Mouse (Mus musculus) brain, embryonic 18.5 days (tissue): Measurements from ENCODE around the gene Prune1.

Experiments used
- DNase-seq: peaks from one replicate; pipeline ENCODE4 v3.0.0-alpha.2; 2012; ENCODE audit warnings: low read depth, low spot score

Gene Prune1

GRCm38 (mm10) chr3:95281216-95282126 lies at the start of gene Prune1, which contains the start of gene Mindy1:
Gene Prune1 (minus strand): TSS chr3:95282076.
Gene Mindy1 (plus strand): TSS chr3:95281345.
- DNase-seq: peak; percentile 95

GRCm38 (mm10) chr3:95331528-95331927 lies 49.7 kb upstream of the Prune1 start:
- no peak for DNase-seq

GRCm38 (mm10) chr3:95328803-95329404 lies 47.0 kb upstream of the Prune1 start:
- no peak for DNase-seq

GRCm38 (mm10) chr3:95324454-95325144 lies 42.7 kb upstream of the Prune1 start:
- DNase-seq: no peak

GRCm38 (mm10) chr3:95323429-95323828 lies 41.6 kb upstream of the Prune1 start:
- no peak for DNase-seq

GRCm38 (mm10) chr3:95319701-95320625 lies 38.1 kb upstream of the Prune1 start:
- DNase-seq: no peak

- DNase-seq: no peak
Measured at GRCm38 (mm10) chr3:95319110-95319509, 37.2 kb upstream of the Prune1 start.

- DNase-seq: no peak
Measured at GRCm38 (mm10) chr3:95318548-95318947, 36.7 kb upstream of the Prune1 start.

GRCm38 (mm10) chr3:95317414-95318080 lies 35.7 kb upstream of the Prune1 start:
- DNase-seq: no peak

GRCm38 (mm10) chr3:95315844-95316550 lies 34.1 kb upstream of the Prune1 start:
- DNase-seq: no peak

- peak; percentile 49 for DNase-seq
Measured at GRCm38 (mm10) chr3:95315094-95315843, 33.4 kb upstream of the Prune1 start.

GRCm38 (mm10) chr3:95314486-95315093 lies 32.7 kb upstream of the Prune1 start, which contains the start of gene Cers2:
Gene Cers2 (plus strand): TSS chr3:95314791.
- DNase-seq: no peak

GRCm38 (mm10) chr3:95314075-95314474 lies 32.2 kb upstream of the Prune1 start:
- no peak for DNase-seq

- no peak for DNase-seq
Measured at GRCm38 (mm10) chr3:95313476-95313875, 31.6 kb upstream of the Prune1 start.

GRCm38 (mm10) chr3:95312623-95313022 lies 30.7 kb upstream of the Prune1 start:
- no peak for DNase-seq

- DNase-seq: no peak
Measured at GRCm38 (mm10) chr3:95310968-95311882, 29.3 kb upstream of the Prune1 start.

- DNase-seq: no peak
Measured at GRCm38 (mm10) chr3:95310496-95310895, 28.6 kb upstream of the Prune1 start.

GRCm38 (mm10) chr3:95307100-95307499 lies 25.2 kb upstream of the Prune1 start, which contains the start of gene Anxa9:
Gene Anxa9 (minus strand): TSS chr3:95307176.
- no peak for DNase-seq
